Mouse (Mus musculus): ENCODE measurements around the gene Abt1.

Gene Abt1

DNA sequence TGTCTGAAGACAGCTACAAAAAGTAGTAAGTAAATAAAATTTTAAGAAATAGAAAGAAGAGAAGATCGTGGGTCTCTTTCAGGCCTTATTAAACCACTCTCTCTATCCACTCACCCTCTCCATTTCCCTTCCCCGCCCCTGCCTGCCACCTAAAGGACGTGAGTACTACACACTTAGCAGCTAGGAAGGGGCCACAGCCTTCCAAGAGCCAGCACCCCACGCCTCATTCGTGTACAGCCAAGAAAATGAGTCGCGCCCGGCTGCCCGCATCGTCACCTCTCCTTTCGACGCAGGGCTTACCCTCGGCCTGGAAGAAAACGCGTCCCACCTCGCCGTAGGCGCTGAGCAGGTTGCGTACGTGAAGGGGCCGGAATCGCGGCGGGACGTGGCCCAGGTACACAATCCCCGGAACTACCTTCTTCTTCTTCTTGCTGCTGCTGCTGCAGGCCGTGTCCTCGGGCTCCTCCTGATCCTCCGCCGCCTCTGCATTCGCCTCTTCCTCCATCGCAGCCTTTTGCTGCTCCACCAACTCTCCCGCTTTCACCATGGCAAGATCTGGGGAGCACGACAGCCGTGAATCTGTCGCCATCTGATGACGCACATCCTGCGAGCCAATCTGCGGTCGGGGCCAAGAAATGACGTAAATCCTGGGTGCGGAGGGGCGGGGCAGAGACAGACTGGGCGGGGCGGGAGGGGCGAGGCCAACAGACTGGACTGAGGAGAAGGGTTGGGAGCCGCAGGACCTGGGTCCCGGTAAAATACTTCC lies at the start of gene Abt1:
Abt1 (minus strand) TSS at position 581 of the 766 bp plus-strand sequence.
- peak; percentile 98 for DNase-seq (ENCODE audit: low read depth, low spot score)

DNA sequence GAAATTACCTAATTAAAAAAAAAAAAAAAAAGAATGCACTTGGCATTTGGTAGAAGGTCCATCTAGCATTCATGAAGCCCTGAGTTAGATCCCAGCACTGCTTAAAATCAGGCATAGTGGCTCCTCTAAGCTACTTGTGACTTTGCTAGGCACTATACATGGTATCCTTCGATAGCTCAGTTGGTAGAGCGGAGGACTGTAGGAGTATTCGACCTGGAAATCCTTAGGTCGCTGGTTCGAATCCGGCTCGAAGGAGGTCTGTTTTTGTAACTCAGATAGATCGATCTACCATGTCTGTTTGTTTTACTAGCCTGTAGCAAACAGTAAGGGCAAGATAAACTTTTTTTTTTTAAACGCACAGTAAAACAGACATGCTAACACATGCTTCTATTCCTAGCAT lies 43.2 kb upstream of the Abt1 start:
- DNase-seq (ENCODE audit: low read depth, low spot score), result peak; percentile 91

DNA sequence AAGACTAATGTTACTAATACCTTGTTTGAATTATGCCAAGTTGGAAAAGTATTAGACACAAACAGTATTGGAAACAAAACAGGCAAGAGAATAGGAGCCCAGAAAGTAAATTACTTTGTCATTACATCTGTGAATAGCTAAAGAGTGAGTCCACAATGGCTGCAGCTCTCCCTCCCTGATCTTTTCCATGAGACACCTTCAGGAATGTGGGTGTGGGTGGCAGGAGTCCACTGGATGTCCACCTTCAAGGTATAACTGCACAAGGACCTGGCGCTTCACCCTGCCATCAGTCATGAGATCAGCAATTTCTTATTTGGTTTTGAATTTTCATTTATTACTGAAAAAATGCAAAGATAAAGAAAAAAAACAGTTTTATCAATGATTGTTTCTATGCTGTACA lies 42.6 kb upstream of the Abt1 start:
- peak; percentile 42 for DNase-seq (ENCODE audit: low read depth, low spot score)

DNA sequence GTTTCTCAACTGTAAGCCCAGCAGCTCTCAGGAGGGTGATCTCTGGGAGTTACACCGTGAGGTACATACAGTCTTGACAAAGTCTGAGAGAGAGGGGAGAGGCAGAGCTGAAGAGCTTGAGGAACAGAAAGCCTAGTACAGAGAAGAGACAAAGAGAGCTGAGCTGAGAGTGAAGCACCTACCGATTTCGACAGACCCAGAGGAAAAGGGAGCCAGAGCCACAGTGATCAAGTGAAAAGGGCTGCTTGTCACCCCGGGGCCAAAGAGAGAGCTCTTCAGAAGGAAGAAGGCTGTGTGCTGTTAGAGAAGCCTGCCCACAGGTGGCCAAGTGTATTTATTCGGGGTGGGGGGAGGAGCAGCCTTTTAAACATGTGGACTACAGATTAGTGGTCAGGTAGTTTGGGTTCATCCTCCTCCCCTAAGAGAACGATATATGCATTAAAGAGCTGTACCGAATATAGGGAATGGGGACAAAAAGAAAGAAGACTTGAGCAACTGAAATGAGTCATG lies 42.0 kb upstream of the Abt1 start, which contains the start of gene Btn1a1:
Btn1a1 (minus strand) TSS at position 302 of the 510 bp plus-strand sequence.
- DNase-seq (ENCODE audit: low read depth, low spot score), result peak; percentile 67

DNA sequence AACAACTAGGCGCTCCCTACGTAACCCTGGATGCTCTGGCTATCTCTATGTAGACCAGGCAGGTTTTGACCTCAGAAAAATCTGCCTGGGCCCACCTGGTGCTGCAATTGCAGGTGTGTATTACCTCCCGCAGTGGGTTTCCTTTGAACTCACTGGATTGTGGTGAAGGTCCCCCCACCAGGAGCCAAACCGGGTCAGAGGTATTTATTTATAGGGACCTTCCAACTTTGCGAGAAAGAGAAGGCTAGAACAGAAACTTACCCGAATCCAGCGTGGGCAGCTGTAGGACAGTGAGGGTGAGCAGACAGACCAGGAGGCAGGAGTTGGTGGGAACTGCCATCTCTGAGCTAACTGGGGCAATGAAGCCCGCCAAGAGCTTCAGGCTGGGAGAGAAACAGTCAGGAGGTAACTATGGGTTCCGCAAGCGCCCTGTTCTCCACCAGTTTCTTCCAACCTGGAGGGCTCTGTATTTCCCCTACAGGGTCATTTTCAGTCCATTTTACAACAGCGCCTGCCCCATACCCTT lies 41.2 kb upstream of the Abt1 start:
- no peak for DNase-seq (ENCODE audit: low read depth, low spot score)

DNA sequence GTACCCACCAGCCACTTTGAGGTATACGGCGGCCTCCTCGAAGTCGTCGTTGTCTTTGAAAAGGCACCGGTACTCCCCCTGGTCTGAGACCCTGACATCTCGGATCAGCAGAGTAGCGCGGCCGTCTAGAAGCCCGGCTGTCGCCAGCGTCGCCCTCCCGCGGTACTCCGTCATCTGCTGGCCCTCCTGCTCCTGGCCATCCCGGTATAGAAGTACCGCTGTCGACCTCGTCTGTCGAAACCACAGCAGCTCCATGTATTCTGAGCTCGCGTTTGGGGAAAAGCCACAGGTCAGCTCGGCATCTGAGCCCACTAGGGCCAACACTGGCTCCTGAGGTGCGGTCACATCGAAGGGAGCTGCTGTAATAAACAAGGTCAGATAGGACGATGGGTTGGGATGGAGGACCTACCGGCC lies 40.6 kb upstream of the Abt1 start:
- no peak for DNase-seq (ENCODE audit: low read depth, low spot score)

DNA sequence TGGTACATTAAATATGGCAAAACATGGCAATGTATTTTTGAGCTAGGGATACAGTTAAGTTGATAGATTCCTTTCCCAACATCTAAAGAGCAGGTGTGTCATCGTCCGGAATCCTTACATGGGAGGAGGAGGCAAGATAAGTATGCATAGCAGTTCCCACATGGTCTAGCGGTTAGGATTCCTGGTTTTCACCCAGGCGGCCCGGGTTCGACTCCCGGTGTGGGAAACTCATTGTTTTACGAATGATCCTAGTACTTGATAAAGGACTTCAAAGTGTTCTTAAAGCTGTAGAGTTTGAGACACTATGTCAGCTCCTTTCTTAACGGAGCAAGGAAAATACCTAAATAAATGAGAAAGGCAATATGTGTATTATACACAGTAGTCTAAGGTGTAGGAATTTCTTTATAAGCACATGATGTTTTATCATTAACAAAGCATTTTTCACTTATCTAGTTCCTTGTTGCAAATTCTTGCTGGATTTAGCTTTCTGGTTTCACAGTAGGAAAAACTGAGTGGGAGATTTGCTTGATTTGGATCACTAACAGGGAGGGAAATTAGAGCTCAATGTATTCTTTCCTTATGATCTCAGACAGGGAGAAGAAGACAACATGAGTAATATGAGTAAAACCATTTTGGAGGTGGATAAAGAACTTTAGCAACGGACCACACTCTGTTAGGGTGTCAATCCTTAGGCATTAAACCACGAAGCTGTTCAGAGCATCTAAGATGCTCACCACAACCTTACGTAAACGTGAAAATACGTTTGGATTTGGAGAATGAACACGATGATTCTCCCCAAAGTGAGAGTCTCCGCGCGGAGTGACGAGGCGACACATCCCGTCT lies 39.9 kb upstream of the Abt1 start:
- peak; percentile 91 for DNase-seq (ENCODE audit: low read depth, low spot score)

DNA sequence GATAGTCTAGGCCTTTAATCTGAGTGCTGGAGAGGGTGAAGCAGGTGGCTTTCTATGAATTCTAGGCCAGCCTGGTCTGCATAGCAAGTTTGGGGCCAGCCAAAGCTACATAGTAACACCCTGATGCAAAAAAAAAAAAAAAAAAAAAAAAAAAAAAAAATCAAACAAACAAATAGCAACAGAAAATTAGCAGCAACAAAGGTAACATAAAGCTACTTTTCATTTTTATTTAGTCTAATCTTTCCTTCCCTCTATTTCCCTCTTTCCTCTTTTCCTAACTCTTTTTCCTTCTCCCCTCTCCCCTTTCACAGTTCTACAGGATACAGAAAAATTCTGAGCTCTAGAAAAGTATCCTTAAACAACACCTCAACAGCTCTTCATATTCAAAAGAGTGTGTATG lies 39.0 kb upstream of the Abt1 start:
- DNase-seq (ENCODE audit: low read depth, low spot score), result no peak

DNA sequence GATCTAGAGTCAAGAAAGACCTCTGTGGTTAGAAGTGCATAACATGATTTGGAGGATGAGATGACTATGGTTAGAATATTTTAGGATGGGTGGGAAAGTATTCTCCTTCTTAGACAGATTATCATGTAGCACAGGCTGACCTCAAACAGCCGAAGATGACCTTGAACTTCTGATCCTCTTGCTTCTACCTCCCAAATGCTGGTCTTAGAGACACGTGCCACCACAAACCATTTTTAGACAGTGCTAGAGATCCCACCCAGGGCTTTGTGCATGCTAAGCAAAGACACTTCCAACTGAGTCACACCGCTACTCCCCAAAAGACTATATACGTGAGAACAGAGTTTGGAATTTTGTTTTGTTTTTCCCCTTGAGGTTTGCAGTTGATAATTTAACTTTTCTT lies 38.4 kb upstream of the Abt1 start:
- DNase-seq (ENCODE audit: low read depth, low spot score), result no peak

DNA sequence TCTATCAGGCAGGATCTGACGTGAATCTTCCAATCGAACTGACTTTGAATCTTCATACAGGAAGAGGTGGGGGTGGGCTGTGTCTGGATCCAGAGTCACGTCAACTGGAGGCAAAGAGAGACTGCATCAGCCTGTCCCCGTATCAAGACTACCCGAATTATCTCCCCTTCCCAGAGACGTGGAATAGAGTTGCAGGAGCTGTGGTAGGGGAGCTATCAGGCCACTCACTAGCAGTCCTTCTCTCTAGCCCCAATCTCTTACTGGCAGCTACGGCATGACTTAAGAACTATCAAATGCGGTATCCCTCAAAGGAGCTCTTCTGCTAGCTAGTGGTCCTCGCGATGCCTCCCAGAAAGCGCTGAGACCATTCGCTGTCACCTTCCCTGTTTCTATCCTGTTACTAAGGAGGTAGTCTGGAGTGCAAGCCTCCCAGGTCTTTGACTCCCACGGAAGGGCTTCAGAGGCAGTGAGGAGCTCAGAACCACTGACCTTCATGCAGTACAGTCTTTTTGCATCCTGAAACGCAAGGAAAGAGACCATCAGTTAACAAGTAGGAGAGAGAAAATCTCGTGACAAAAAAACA lies 35.7 kb upstream of the Abt1 start:
- peak; percentile 56 for DNase-seq (ENCODE audit: low read depth, low spot score)

DNA sequence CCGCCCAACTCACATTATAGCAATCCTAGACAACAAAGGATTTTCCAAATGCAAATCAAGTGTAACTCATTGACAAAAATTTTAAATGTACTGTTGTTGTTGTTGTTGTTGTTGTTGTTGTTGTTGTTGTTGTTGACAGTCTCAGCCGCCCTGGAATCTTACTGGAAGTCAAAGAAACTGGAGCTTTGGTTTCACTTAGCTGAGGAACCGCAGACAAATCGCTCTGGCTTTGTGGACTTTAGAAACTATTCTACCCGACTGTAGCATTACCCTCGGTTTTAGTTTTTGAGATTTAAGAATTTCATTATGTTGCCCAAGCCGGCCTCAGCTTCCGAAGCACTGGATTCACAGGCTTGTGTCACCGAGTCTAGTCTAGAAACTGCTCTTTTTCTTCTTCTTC lies 30.3 kb upstream of the Abt1 start:
- no peak for DNase-seq (ENCODE audit: low read depth, low spot score)

DNA sequence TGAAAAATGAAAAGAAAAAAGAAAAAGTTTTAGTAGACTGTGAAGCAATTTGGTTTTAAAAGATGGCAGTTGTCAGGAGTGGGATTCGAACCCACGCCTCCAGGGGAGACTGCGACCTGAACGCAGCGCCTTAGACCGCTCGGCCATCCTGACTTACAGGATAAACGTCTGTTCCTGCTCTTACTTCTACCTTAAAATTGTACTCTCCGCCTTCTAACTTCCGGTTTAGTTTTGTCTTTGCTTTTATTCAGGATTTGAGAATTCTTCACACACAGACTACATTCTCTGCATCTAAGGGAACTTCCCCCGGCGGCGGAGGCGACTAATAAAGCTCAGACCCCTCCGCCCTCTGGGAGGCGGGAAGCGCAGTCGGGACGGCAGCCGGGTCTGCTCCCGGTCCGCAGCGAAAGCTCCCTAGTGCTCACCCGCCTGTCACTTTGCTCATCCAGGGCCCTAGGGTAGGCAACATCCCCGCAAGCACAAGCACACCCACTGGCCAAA lies 29.7 kb upstream of the Abt1 start:
- DNase-seq (ENCODE audit: low read depth, low spot score), result peak; percentile 88

DNA sequence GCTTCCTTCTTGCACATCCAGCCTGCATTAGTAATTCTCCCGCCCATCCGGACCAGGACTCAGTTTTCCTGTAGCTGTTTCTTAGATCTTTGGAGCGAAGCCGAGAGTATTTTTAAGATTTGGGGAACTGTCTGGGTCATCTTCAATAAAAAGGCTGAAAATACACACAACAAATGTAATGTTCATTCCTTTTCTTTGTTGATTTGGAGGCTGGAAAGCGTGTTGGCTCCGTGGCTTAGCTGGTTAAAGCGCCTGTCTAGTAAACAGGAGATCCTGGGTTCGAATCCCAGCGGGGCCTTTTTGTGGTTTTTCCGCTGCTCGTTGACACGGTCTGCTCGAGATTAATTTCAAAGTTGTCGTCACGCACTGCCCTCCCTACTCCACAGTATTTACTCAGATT lies 26.7 kb upstream of the Abt1 start:
- DNase-seq (ENCODE audit: low read depth, low spot score), result peak; percentile 90

DNA sequence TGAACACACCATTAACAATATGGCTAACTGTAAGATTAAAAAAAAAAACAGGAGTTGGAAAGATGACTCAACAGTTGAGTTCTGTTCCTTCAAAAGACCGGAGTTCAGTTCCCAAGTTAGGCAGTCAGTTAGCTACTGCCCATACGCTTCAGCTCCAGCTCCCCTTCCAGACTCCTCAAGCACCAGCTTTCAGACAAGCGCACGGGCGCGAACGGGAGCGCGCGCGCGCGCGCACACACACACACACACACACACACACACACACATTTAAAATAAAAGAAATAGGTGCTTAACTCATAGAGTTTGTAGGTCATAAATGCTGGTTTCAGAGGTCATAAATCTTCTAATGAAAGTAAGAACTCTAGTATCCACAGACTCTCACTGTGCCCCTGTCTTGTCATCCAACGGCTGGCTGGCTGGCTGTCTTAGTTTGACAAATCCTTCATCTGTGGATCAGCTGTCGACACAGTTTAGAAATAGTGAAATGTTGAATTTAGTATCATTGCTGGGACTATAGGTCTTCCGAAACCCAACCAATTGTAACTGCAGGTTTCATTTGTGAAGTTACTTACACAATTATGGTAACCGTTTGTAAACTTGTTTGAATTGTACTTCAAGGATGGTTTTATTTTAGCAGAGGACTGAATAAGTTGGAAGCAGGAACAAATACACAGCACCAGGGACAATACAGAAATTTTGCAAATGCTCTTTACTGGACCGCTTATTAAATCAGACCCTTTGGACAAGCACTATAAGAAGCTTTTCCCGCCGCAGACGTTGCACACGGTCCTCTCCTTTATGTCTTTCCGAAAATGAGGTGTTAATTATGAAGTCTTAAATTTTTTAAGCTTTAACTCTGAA lies 25.8 kb upstream of the Abt1 start:
- peak; percentile 94 for DNase-seq (ENCODE audit: low read depth, low spot score)

DNA sequence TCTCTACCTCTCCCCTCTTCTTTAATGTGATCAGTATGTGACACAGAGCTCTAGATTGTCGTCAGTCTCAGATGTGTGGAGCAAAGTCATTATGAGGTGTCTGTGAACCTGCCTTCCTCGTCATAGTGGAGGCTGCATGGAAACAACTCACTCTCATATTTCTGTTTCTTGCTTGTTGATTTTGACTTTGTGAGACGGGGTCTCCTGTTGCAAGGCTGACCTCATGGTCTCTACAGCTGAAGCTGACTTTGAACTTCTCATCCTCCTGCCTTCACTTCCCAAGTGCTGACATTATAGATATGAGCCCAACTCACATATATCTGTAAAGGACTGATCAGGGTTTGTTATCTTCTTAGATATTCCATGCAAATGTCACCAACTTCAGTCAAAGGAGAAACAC lies 25.1 kb upstream of the Abt1 start:
- no peak for DNase-seq (ENCODE audit: low read depth, low spot score)

DNA sequence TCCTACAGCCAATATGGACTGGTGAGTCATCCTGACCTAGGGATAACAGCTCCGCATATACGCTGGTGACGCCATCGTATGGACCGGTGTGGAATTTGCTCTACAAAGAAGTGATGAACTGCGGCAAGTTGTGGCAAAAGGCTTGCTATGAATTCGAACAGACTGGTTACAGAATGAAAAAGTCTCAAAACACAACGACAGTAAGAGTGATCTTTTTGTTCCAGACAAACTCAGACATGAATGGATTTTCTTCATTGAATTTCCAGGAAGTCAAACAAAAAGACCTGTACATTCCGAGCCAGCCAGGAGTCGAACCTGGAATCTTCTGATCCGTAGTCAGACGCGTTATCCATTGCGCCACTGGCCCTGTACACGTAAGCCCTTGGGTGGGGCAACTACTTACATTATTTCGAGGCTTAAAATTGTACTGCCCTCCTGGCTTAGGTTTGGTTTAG lies 22.9 kb upstream of the Abt1 start:
- DNase-seq (ENCODE audit: low read depth, low spot score), result peak; percentile 91

DNA sequence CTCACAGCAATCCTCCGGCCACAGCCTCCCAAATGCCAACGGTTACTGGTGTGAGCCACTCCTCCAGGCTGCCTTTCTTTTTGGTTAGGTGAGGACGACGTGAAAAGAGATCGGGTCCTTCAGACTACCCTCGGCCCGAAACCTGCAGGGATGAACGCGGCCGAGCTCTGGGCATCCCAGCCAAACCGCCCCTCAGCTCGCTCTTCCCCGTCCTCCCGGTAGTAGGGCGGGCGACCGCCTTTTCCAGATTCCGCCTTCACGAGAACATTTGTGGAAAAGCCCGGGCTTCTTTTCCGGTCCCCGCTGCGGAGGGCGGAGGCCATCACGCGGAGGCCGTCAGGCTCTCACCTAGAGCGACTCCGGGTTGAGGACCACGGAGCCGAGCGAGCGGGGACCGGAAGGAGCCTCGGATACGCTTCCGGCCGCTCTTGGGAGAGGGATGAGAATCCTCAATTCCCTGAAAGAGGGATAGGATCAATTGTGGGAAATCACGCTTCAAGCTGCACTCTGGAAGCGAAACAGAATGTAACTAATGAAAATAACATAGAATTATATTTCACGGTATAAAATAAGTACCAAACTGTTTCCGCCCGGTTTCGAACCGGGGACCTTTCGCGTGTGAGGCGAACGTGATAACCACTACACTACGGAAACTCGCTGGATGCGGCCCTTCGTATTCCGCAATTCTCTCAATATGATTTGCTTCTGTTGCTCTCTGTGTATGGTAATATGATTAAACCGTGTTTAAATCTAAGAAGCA lies 22.1 kb upstream of the Abt1 start:
- DNase-seq (ENCODE audit: low read depth, low spot score), result peak; percentile 96

DNA sequence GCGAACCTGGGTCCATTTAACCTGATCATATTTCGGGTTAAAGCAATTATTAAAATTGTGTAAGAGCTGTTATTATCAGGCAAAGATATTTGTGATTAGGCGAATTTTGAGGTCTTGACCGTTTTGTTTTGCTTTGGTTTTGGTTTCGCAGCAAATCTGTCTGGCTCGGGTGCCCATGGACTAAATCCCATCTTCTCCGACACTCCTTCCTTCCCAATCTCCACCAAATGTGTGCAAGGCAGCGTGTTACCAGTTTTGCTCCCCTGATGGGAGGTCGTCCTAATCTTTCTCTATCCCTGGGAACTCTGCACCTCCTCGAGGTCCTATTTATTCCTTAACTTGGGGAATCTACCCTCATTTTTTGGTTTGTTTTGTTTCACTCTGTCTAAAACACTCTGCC lies 21.5 kb upstream of the Abt1 start:
- DNase-seq (ENCODE audit: low read depth, low spot score), result no peak

DNA sequence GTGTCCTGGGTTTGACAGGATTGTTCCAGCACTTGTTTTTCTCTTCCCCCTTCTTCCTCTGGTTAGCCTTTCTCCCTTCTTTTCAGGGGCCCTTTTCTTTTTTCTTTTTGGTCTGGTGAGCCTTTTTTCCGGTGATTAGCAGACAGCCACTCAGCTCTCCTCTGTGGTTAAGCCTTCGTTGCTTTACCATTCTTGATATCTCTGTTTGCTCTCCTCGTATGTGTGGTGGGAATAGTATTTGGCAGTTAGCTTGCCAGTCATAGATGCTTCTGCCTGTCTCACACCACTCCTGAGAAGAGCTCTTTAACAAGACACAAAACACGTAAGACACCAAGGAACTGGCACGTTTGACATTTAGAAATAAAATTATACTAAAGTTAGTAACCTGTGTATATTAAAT lies 20.8 kb upstream of the Abt1 start:
- DNase-seq (ENCODE audit: low read depth, low spot score), result no peak

DNA sequence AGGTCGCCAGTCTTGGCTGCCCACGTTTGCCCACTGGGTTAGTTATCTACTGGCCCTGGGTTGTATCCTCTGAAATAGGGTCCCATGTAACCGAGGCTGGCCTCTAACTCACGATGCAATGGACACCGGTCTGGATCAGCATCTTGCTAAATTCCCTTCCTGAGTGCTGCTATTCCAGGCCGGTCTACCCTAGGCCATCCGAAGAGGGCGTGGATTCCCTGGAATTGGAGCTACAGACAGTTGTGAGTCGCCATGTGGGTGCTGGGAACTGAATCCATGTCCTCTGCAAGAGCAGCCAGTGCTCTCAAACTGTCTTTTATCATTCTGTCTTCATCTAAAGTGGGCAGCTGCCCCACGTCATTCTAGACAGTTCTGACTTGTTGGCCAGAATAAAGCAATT lies 16.2 kb upstream of the Abt1 start:
- DNase-seq (ENCODE audit: low read depth, low spot score), result peak; percentile 71
